Mouse (Mus musculus) G1E (cell line): Measurements from ENCODE around the gene Ankle1. TPM values are rescaled to one million over a fixed set of nuclear protein-coding genes. Genes with fewer than 3 reads are reported as not detected.
A peak's percentile ranks its signal among the peaks of the same experiment; 100 is the strongest.

Experiments used
- ATAC-seq: 2 replicates; pipeline ENCODE4 v1.8.0; 2016; ENCODE audit warnings: mild to moderate bottlenecking; ENCODE audit not compliant: insufficient number of reproducible peaks, poor library complexity, low FRiP score, severe bottlenecking; ENCODE audit errors: extremely low read depth
- DNase-seq: peaks from one replicate; pipeline ENCODE4 v3.0.0; 2012; ENCODE audit warnings: low spot score
- H3K27me3 ChIP-seq: 2 replicates; pipeline ENCODE4 v1.6.1; 2012; ENCODE audit warnings: mild to moderate bottlenecking, low read length, inconsistent platforms; ENCODE audit not compliant: insufficient read depth
- H3K36me3 ChIP-seq: replicated peaks from 2 replicates; pipeline ENCODE3; 2012; ENCODE audit warnings: mild to moderate bottlenecking, inconsistent platforms
- H3K4me1 ChIP-seq: 2 replicates; pipeline ENCODE4 v1.6.1; 2012; ENCODE audit warnings: low read depth, low read length, inconsistent platforms, mixed read lengths; ENCODE audit not compliant: insufficient read depth
- H3K4me3 ChIP-seq: 2 replicates; pipeline ENCODE4 v1.5.1; 2012; ENCODE audit warnings: low read depth, mild to moderate bottlenecking, inconsistent platforms, low read length, moderate library complexity, mixed read lengths
- H3K9me3 ChIP-seq: replicated peaks from 2 replicates; pipeline ENCODE4 v1.6.1; 2012; ENCODE audit warnings: inconsistent platforms
- CTCF ChIP-seq: IDR thresholded peaks from 2 replicates; pipeline ENCODE4 v1.5.1; 2012; ENCODE audit warnings: low read depth, low read length, inconsistent platforms, mixed read lengths
- GATA1 ChIP-seq: IDR thresholded peaks from 2 replicates; pipeline ENCODE4 v1.6.1; 2012; ENCODE audit warnings: borderline replicate concordance, low read length, inconsistent platforms, mixed read lengths
- GATA2 ChIP-seq: IDR thresholded peaks from 2 replicates; pipeline ENCODE4 v1.6.1; 2012; ENCODE audit warnings: low read depth, low read length, inconsistent platforms, borderline replicate concordance
- POLR2AphosphoS5 ChIP-seq: IDR thresholded peaks from 2 replicates; pipeline ENCODE4 v1.6.1; 2012; ENCODE audit warnings: low read depth, low read length, inconsistent platforms; ENCODE audit not compliant: insufficient replicate concordance
- TAL1 ChIP-seq: conservative IDR thresholded peaks from 2 replicates; pipeline ENCODE4 v1.6.1; 2012; ENCODE audit warnings: low read depth, low read length, inconsistent platforms, mixed read lengths
- polyA plus RNA-seq: library from polyadenylated mRNA; stranded (reverse); fragments of >175 nt; gene quantifications from 2 replicates; pipeline ENCODE4 v1.2.3, GENCODE M21; 2012
- total RNA-seq, 2 experiments: library from RNA; stranded (forward) in 1 of 2; stranded (reverse) in 1 of 2; fragments of 200-1000 nt in 1 of 2; fragments of >200 nt in 1 of 2; fragmentation: Nextera tagmentation in 1 of 2; gene quantifications; 2 replicates each; pipeline ENCODE4 v1.2.3; 2014 to 2017

Gene Ankle1
- total and polyA plus RNA-seq, 3 experiments: 9.8 to 16.2 (median 13.7) TPM

- Histone ChIP-seq H3K9me3 (no peaks in the 10 kb centered on the region), H3K27me3 (peaks cover 22% of the 10 kb centered on the region), H3K4me1 (peaks cover 44% of the 10 kb centered on the region), H3K4me3 (peak overlapping the region; percentile 77), H3K36me3 (peaks cover 14% of the 10 kb centered on the region)
- ATAC-seq (no peak; the same call in 1 of the 2 replicates), DNase-seq (peak; percentile 86)
- TF ChIP-seq GATA1: no peak
- no peak for TF ChIP-seq TAL1
- TF ChIP-seq GATA2: no peak
- no peak for TF ChIP-seq CTCF
- TF ChIP-seq POLR2AphosphoS5: no peak
Measured at GRCm38 (mm10) chr8:71381971-71382961, 23.5 kb upstream of the Ankle1 start.

GRCm38 (mm10) chr8:71383396-71383795 is 22.4 kb upstream of the Ankle1 start:
- H3K36me3 ChIP-seq: peaks cover 3% of the 10 kb centered on the region
- DNase-seq (no peak), ATAC-seq (no peak)
- H3K9me3 ChIP-seq: no peaks in the 10 kb centered on the region
- H3K4me1 ChIP-seq: peaks cover 46% of the 10 kb centered on the region
- TF ChIP-seq GATA2 (no peak), TAL1 (no peak), POLR2AphosphoS5 (no peak), CTCF (no peak), GATA1 (no peak)
- H3K4me3 ChIP-seq: no peak overlapping the region
- H3K27me3 ChIP-seq: peaks cover 27% of the 10 kb centered on the region

GRCm38 (mm10) chr8:71383860-71384259 is 21.9 kb upstream of the Ankle1 start:
- Histone ChIP-seq H3K9me3 (no peaks in the 10 kb centered on the region), H3K36me3 (no peaks in the 10 kb centered on the region), H3K4me1 (peaks cover 43% of the 10 kb centered on the region), H3K27me3 (peaks cover 31% of the 10 kb centered on the region), H3K4me3 (no peak overlapping the region)
- TF ChIP-seq GATA2: no peak
- DNase-seq (no peak), ATAC-seq (no peak)

- Histone ChIP-seq H3K4me3 (no peak overlapping the region), H3K36me3 (no peaks in the 10 kb centered on the region), H3K9me3 (no peaks in the 10 kb centered on the region), H3K27me3 (peaks cover 29% of the 10 kb centered on the region), H3K4me1 (peaks cover 29% of the 10 kb centered on the region)
- DNase-seq (no peak), ATAC-seq (no peak)
- TF ChIP-seq CTCF (no peak), TAL1 (no peak), GATA1 (no peak), POLR2AphosphoS5 (no peak), GATA2 (no peak)
Measured at GRCm38 (mm10) chr8:71385212-71385835, 20.5 kb upstream of the Ankle1 start.

DNA sequence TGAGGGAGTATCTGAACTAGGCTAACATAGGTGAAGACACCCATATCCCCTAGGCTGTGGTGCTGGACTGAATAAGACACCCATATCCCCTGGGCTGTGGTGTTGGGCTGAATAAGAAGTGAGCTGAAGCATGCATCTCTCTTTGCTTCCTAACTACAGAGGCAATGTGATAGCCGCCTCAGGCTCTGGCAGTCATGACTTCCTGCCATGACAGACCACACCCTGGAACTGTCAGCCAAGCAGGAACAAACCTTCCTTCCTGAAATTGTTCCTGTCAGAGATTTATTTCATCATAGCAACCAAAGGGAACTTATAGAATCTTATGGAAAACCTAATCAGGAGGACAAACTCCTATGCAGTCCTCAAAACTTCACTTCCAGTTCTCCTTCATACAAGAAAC is 17.5 kb upstream of the Ankle1 start:
- DNase-seq (no peak), ATAC-seq (no peak)
- TF ChIP-seq GATA1: no peak
- no peak for TF ChIP-seq CTCF
- no peak for TF ChIP-seq GATA2
- TF ChIP-seq TAL1: no peak
- TF ChIP-seq POLR2AphosphoS5: no peak
- Histone ChIP-seq H3K27me3 (peaks cover 27% of the 10 kb centered on the region), H3K9me3 (no peaks in the 10 kb centered on the region), H3K36me3 (no peaks in the 10 kb centered on the region), H3K4me1 (peaks cover 17% of the 10 kb centered on the region), H3K4me3 (no peak overlapping the region)

GRCm38 (mm10) chr8:71391696-71392095 is 14.1 kb upstream of the Ankle1 start:
- no peak for TF ChIP-seq GATA1
- TF ChIP-seq CTCF: no peak
- TF ChIP-seq GATA2: no peak
- H3K36me3 ChIP-seq: no peaks in the 10 kb centered on the region
- DNase-seq: no peak
- peaks cover 36% of the 10 kb centered on the region for H3K4me1 ChIP-seq
- H3K27me3 ChIP-seq: peaks cover 21% of the 10 kb centered on the region
- no peak for ATAC-seq
- no peaks in the 10 kb centered on the region for H3K9me3 ChIP-seq
- no peak overlapping the region for H3K4me3 ChIP-seq
